Mouse (Mus musculus): ENCODE measurements around the gene Wdr83. TPM values are rescaled to one million over a fixed set of nuclear protein-coding genes. Genes with fewer than 3 reads are reported as not detected.

The Wdr83 gene
- polyA plus RNA-seq, 1 experiment from 2014 or later, result 52.6 TPM

DNA sequence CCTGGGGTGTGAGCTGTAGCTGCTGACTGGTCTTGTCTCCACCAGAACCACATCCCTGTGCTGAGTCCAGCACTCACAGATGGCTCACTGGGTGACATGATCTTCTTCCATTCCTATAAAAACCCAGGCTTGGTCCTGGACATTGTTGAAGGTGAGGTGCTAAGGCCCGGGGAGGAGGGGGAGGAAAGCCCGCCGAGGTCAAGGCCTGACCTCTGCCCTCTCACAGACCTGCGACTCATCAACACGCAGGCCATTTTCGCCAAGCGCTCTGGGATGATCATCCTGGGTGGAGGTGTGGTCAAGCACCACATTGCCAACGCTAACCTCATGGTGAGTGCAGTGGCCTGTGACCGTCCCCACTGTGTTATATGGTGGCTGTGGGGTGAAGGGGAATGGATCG, 6.9 kb downstream of the Wdr83 start:
- Histone ChIP-seq H3K36me3 (ENCODE audit: control insufficient read depth, insufficient read depth, low read length) (peaks cover 6% of the 10 kb centered on the region; the same call in 1 of the 2 replicates), H3K4me2 (replicated peaks; ENCODE audit: low read depth, low read length) (no peak overlapping the region), H3K27me3 (ENCODE audit: control insufficient read depth, insufficient read depth, low read length) (no peaks in the 10 kb centered on the region), H3K9me3 (ENCODE audit: control insufficient read depth, low read length) (no peaks in the 10 kb centered on the region), H3K27ac (ENCODE audit: low read depth, low read length) (no peak overlapping the region), H3K4me3 (ENCODE audit: low read depth, low read length) (no peak overlapping the region), H3K4me1 (replicated peaks; ENCODE audit: control insufficient read depth, insufficient read depth, low read length) (no peaks in the 10 kb centered on the region), H3K9ac (ENCODE audit: low read depth, low read length) (no peak overlapping the region)
- 88% methylated on average over 9 of the region's 10 CpGs for WGBS
- ATAC-seq (ENCODE audit: low FRiP score) (no peak), DNase-seq (ENCODE audit: low spot score) (no peak)

DNA sequence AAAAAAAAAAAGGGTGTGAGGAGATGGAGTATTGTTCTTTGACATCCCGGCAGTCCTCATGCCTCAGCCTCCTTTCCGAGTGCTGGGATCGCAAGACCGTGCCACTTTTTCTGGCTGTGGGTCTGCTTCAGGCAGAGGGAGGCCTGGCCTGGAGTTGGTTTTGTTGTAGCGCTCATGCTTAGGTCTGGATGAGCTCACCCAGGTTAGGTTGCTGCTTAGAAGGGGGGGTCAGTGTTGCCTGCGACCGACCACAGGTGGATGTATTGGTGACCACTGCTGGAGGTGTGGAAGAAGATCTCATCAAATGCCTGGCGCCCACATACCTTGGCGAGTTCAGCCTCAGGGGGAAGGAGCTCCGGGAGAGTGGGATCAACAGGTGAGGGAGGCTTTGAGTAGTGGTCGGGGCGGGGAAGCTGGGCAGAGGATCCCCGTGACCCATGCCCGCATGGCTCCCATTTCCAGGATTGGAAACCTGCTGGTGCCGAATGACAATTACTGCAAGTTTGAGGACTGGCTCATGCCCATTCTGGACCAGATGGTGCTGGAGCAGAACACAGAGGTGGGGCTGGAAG, 8.0 kb downstream of the Wdr83 start:
- no peak overlapping the region; the same call in 1 of the 2 replicates for H3K4me3 ChIP-seq (ENCODE audit: low read depth, low read length)
- H3K9ac ChIP-seq (ENCODE audit: low read depth, low read length), result no peak overlapping the region
- H3K36me3 ChIP-seq (ENCODE audit: control insufficient read depth, insufficient read depth, low read length), result peaks cover 6% of the 10 kb centered on the region; the same call in 1 of the 2 replicates
- WGBS, result 94% methylated on average over 15 of the region's 15 CpGs
- H3K27ac ChIP-seq (ENCODE audit: low read depth, low read length), result no peak overlapping the region
- no peak overlapping the region for H3K4me2 ChIP-seq (replicated peaks; ENCODE audit: low read depth, low read length)
- ATAC-seq (ENCODE audit: low FRiP score) (no peak), DNase-seq (ENCODE audit: low spot score) (no peak)
- H3K27me3 ChIP-seq (ENCODE audit: control insufficient read depth, insufficient read depth, low read length), result no peaks in the 10 kb centered on the region
- no peaks in the 10 kb centered on the region for H3K9me3 ChIP-seq (ENCODE audit: control insufficient read depth, low read length)
- no peaks in the 10 kb centered on the region for H3K4me1 ChIP-seq (replicated peaks; ENCODE audit: control insufficient read depth, insufficient read depth, low read length)

DNA sequence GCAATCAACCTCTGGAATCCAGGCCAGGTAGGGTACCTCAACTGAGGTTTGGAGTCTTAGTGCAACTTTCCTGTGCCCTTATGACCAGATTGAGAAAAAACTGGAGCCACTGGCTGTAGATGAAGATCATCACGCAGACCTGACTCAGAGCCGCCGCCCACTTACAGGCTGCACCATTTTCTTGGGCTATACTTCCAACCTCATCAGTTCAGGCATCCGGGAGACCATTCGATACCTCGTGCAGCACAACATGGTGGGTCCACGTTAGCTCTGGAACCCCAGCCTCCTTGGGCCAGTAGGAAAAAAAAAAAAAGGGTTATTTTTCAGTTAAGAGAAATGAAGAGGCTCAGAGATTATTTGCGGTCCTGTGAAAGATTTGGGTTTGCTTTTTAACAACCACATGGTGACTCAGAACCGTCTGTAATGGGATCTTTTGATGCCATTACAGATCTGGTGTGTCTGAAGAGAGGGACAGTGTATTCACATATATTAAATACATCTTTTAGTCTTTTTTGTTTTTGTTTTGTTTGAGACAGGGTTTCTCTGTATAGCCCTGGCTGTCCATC, 8.7 kb downstream of the Wdr83 start:
- H3K9me3 ChIP-seq (ENCODE audit: control insufficient read depth, low read length), result no peaks in the 10 kb centered on the region
- H3K4me2 ChIP-seq (replicated peaks; ENCODE audit: low read depth, low read length), result peak overlapping the region; percentile 63
- H3K4me1 ChIP-seq (replicated peaks; ENCODE audit: control insufficient read depth, insufficient read depth, low read length), result no peaks in the 10 kb centered on the region
- no peak for DNase-seq (ENCODE audit: low spot score)
- H3K4me3 ChIP-seq (ENCODE audit: low read depth, low read length), result peak overlapping the region; percentile 95
- H3K36me3 ChIP-seq (ENCODE audit: control insufficient read depth, insufficient read depth, low read length), result peaks cover 6% of the 10 kb centered on the region; the same call in 1 of the 2 replicates
- 40% methylated on average over 9 of the region's 9 CpGs for WGBS
- no peaks in the 10 kb centered on the region for H3K27me3 ChIP-seq (ENCODE audit: control insufficient read depth, insufficient read depth, low read length)
- peak overlapping the region; percentile 93 for H3K27ac ChIP-seq (ENCODE audit: low read depth, low read length)
- peak overlapping the region; percentile 83 for H3K9ac ChIP-seq (ENCODE audit: low read depth, low read length)
- ATAC-seq (ENCODE audit: low FRiP score), result 0 out of 2 replicates have a peak, but pooled peaks have one; percentile 11

DNA sequence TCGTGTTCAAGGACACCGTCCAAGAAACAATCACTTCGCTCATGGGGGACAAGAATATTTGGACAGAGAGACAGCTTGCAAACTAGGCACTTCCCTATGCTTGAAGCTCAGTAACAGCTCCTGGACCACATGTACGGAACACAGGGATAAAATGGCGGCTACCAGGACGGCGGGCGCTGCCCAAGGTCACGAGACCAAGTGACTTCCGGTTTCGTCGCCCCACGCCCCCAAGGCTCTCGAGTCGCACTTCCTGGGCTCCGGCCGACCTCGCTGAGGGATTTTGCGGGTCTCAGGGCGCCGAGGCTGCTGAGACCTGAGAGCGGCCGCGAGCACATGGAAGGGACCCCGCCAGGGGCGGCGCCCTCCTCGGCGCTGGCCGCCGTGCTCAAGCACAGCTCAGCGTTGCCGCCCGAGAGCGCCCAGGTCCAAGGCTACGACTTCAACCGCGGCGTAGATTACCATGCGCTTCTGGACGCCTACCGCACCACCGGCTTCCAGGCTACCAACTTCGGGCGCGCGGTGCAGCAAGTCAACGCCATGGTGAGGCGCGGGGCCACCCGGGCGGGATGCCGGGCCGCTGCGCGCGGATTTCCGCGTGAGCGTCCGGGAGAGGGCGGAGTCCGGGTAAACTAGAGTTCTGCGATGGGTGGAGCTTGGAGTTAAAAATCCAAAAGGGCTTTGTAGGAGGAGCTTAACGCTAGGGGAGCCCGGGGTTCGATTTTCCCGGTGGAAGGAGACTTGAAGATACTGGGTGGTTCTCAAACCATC, 9.4 kb downstream of the Wdr83 start, which contains the start of gene Dhps:
TSS of gene Dhps (plus strand) at position 244 of the 768 bp plus-strand sequence.
- Histone ChIP-seq H3K4me2 (replicated peaks; ENCODE audit: low read depth, low read length) (peak within 1 kb of the TSS; percentile 63), H3K4me1 (replicated peaks; ENCODE audit: control insufficient read depth, insufficient read depth, low read length) (no peaks in the 10 kb centered on the region), H3K27me3 (ENCODE audit: control insufficient read depth, insufficient read depth, low read length) (no peaks in the 10 kb centered on the region), H3K9ac (ENCODE audit: low read depth, low read length) (peak within 1 kb of the TSS; percentile 83), H3K4me3 (ENCODE audit: low read depth, low read length) (peak within 1 kb of the TSS; percentile 95), H3K9me3 (ENCODE audit: control insufficient read depth, low read length) (no peaks in the 10 kb centered on the region), H3K27ac (ENCODE audit: low read depth, low read length) (peak within 1 kb of the TSS; percentile 93), H3K36me3 (ENCODE audit: control insufficient read depth, insufficient read depth, low read length) (peaks cover 6% of the 10 kb centered on the region)
- peak; percentile 91 for DNase-seq (ENCODE audit: low spot score)
- ATAC-seq (ENCODE audit: low FRiP score), result peak; percentile 91
- under 1% methylated on average over 57 of the region's 68 CpGs for WGBS

DNA sequence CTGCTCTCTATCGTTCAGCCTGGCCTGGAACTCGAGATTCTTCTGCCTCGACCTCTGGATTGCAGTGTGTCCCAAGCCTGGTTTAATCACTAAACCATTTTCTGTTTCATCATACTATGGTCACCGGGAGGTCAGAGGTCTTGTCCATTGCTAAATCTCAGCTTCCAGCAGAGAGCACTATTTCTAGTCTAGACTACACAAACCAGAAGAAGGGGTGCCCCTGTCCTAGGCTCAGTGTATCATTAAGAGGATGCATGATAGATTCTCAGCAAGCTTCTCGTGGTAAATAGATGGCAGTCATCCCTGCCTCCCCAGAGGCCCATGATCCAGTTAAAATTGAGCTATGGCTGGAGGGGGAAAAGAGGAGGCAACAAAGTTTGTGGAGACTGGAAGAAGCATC, 10.1 kb downstream of the Wdr83 start:
- Histone ChIP-seq H3K4me2 (replicated peaks; ENCODE audit: low read depth, low read length) (peak overlapping the region; percentile 63), H3K4me1 (replicated peaks; ENCODE audit: control insufficient read depth, insufficient read depth, low read length) (no peaks in the 10 kb centered on the region), H3K27me3 (ENCODE audit: control insufficient read depth, insufficient read depth, low read length) (no peaks in the 10 kb centered on the region), H3K9ac (ENCODE audit: low read depth, low read length) (peak overlapping the region; percentile 83; the same call in 1 of the 2 replicates), H3K4me3 (ENCODE audit: low read depth, low read length) (peak overlapping the region; percentile 95), H3K9me3 (ENCODE audit: control insufficient read depth, low read length) (no peaks in the 10 kb centered on the region), H3K27ac (ENCODE audit: low read depth, low read length) (no peak overlapping the region), H3K36me3 (ENCODE audit: control insufficient read depth, insufficient read depth, low read length) (peaks cover 6% of the 10 kb centered on the region)
- DNase-seq (ENCODE audit: low spot score) (peak; percentile 45), ATAC-seq (ENCODE audit: low FRiP score) (no peak)
- 89% methylated on average over 5 of the region's 5 CpGs for WGBS

DNA sequence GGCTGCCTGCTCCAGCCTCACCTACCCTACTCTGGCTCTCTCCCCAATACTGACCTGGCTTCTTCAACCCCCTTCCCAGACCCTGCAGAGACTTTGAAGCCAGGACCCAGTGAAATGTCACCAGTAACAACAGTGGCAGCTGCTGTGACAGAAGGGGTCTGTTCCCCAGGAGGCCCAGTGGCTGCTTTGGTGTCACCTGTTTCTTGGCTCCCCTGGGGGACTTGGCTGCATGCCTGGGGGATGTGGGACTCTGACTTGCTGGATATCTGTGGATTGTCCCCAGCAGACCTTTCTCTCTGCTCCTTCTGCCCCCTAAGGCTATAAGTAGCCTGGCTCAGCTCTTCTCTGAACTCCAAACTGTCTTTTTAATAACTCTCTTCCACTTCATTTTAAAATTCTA, 13.1 kb downstream of the Wdr83 start, which contains the start of gene Gm5741:
TSS of gene Gm5741 (minus strand) at position 1 of the 400 bp plus-strand sequence.
- H3K9ac ChIP-seq (ENCODE audit: low read depth, low read length), result no peak within 1 kb of the TSS

DNA sequence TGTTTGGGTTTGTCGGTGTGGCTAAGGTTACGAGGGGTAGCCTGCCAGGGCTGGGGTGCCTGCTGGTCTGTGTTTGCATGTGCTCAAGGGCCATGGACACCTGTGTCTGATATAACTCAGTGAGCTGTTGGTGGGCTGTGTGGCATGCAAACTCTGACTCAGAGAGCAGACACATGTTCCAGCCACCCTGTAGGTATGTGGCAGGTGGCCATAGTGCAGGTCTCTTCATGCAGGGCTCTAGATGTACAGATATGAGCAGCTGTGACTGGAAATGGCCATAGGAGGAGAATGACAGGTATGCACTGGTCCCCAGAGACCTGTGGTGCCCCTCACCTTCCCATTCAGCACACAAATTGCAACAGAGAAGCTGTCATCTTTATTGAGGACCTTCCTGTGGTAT, 14.0 kb downstream of the Wdr83 start:
- DNase-seq (ENCODE audit: low spot score), result no peak
- H3K4me1 ChIP-seq (replicated peaks; ENCODE audit: control insufficient read depth, insufficient read depth, low read length), result no peaks in the 10 kb centered on the region
- H3K4me2 ChIP-seq (replicated peaks; ENCODE audit: low read depth, low read length), result no peak overlapping the region
- no peaks in the 10 kb centered on the region for H3K9me3 ChIP-seq (ENCODE audit: control insufficient read depth, low read length)
- no peak overlapping the region for H3K27ac ChIP-seq (ENCODE audit: low read depth, low read length)
- no peaks in the 10 kb centered on the region for H3K27me3 ChIP-seq (ENCODE audit: control insufficient read depth, insufficient read depth, low read length)
- H3K36me3 ChIP-seq (ENCODE audit: control insufficient read depth, insufficient read depth, low read length), result no peaks in the 10 kb centered on the region; the same call in 1 of the 2 replicates
- 90% methylated on average over 2 of the region's 2 CpGs for WGBS
- H3K9ac ChIP-seq (ENCODE audit: low read depth, low read length), result no peak overlapping the region
- ATAC-seq (ENCODE audit: low FRiP score), result no peak
- H3K4me3 ChIP-seq (ENCODE audit: low read depth, low read length), result no peak overlapping the region

More for the DNA sequence above, 13.1 kb downstream of the Wdr83 start, which contains the start of gene Gm5741:
- H3K27ac ChIP-seq (ENCODE audit: low read depth, low read length), result no peak within 1 kb of the TSS
- no peak for DNase-seq (ENCODE audit: low spot score)
- H3K4me2 ChIP-seq (replicated peaks; ENCODE audit: low read depth, low read length), result no peak within 1 kb of the TSS
- no peaks in the 10 kb centered on the region for H3K27me3 ChIP-seq (ENCODE audit: control insufficient read depth, insufficient read depth, low read length)
- no peaks in the 10 kb centered on the region for H3K9me3 ChIP-seq (ENCODE audit: control insufficient read depth, low read length)
- no peak for ATAC-seq (ENCODE audit: low FRiP score)
- H3K36me3 ChIP-seq (ENCODE audit: control insufficient read depth, insufficient read depth, low read length), result no peaks in the 10 kb centered on the region; the same call in 1 of the 2 replicates
- no peaks in the 10 kb centered on the region for H3K4me1 ChIP-seq (replicated peaks; ENCODE audit: control insufficient read depth, insufficient read depth, low read length)
- no peak within 1 kb of the TSS for H3K4me3 ChIP-seq (ENCODE audit: low read depth, low read length)

DNA sequence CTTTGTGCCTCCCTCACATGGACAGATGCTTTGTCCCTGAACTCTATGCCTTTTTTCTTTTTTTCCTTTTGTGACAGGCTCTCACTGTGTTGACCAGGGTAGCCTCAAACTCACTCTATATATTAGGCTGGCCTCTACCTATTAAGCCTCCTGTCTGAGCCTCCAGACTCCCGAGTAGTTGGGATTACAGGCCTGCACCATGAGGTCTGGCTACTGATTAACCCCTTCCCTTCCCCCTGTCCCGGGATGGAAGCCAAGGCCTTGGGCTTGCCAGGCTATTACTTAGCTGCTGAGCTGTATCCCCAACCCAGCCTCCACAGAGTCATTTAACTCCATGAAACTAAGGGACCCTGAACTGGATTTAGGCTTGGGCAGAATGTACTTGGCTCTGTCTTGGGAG, 15.9 kb downstream of the Wdr83 start:
- Histone ChIP-seq H3K9ac (ENCODE audit: low read depth, low read length) (no peak overlapping the region), H3K9me3 (ENCODE audit: control insufficient read depth, low read length) (no peaks in the 10 kb centered on the region), H3K4me1 (replicated peaks; ENCODE audit: control insufficient read depth, insufficient read depth, low read length) (peaks cover 3% of the 10 kb centered on the region; the same call in 1 of the 2 replicates), H3K36me3 (ENCODE audit: control insufficient read depth, insufficient read depth, low read length) (no peaks in the 10 kb centered on the region; the same call in 1 of the 2 replicates), H3K4me2 (replicated peaks; ENCODE audit: low read depth, low read length) (no peak overlapping the region), H3K4me3 (ENCODE audit: low read depth, low read length) (no peak overlapping the region), H3K27me3 (ENCODE audit: control insufficient read depth, insufficient read depth, low read length) (no peaks in the 10 kb centered on the region), H3K27ac (ENCODE audit: low read depth, low read length) (no peak overlapping the region)
- DNase-seq (ENCODE audit: low spot score) (no peak), ATAC-seq (ENCODE audit: low FRiP score) (no peak)
- WGBS, result 46% methylated on average over 2 of the region's 2 CpGs
